Mouse (Mus musculus): ENCODE results near the gene Bcas2.
"Not testable (repeated sequence)": the region's sequence is repeated elsewhere in the genome, so short reads cannot be mapped to it uniquely, and the experiment has no call there.

Bcas2 gene

DNA sequence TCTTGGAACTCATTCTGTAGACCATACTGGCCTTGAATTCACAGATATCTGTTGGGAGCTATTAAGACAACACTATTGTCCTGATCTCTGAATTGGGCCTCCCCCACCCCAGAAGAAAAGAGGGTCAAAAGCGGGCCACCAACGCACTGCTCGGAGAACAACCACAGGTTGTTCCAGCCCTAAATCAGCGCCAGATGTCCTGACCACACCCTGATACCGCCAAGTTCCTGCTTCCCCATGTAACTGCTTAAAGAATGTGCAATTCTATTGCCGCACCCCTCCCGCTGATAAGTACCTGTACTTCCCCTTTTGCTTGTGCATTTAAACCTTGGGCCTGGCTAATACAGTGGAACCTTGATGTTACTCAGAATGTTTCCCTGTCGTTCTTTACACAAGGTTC, 43.9 kb downstream of the Bcas2 start:
- DNase-seq (ENCODE audit: low read depth, low spot score) = not testable (repeated sequence)

DNA sequence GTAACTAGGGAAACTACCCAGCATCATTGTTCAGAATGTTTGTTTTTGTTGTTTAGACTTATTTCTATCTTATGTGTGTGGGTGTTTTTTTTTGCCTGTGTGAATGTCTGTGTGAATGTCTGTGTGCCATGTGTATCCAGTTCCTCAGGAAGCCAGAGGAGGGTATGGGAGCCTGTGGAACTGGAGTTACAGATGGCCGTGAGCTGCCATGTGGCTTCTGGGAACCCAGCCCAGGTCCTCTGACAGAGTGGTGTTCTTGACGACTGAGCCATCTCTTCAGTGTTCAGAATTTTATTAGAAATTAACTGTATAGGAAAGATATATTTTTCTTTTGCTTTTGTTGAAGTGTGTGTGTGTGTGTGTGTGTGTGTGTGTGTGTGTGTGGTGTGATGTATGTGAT, 50.0 kb downstream of the Bcas2 start:
- DNase-seq (ENCODE audit: low read depth, low spot score) = no peak

DNA sequence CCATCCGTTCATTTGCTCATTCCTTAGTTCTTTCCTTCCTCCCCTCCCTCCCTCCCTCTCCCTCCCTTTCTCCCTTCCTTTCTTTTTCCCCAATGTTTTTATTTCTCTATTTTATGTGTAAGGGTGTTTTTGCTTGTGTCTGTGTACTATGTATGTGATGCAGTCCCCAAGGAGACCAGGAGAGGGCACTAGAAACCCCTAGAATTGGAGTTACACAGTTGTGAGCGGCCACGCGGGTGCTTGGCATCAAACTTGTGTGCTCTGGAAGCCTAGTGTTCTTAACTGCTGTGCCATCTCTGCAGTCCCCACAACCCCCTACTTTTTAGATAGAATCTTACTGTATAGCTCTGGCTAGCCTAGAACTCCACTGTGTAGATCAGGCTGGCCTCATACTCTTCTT, 52.3 kb downstream of the Bcas2 start:
- DNase-seq (ENCODE audit: low read depth, low spot score) = peak; percentile 26

DNA sequence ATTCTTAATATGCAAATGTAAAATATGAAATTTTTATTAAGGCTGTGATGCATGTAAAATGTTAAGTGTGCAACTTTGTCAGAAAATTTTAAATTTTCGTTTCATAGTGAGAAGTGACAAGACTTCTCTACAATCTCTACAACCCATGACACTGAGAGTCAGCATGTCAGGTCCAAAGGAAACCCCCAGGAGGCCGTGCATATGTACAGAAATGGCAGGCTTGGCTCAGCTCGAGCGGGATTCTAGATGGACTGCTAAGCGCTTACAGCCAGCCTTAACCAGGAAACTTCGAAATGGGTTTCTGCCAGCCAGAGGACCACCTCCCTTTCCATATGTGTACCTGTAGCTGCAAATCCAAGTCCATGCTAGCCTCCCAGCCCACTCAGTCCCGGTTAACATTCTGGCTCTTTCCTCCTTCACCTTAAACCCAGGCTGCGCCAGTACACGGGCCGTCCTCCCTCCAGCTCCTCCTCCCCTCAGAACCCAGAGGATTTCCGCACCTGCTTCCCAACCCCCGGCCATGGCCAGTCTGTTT, 52.8 kb downstream of the Bcas2 start:
- no peak for DNase-seq (ENCODE audit: low read depth, low spot score)

DNA sequence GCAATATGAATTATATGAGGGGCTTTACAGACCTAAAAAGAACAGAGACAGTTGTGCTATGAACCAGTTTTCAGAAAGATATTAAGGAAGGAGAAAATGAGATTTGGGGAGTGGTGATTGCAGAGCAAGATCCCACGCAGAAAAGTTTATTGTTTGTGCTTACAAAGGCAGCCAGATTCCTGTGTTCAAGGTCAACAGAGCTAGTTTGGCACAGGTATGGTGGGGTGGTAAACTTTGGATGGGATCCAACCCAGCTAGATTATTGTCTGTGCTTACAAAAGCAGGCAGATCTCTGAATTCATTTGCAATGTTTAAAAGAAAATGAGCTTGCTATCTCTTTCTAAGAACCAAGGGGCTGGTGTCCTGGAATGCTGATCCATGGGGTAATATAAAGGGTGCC, 56.3 kb downstream of the Bcas2 start:
- DNase-seq (ENCODE audit: low read depth, low spot score) = no peak
